Mouse (Mus musculus) lung, adult 18-20 months (tissue): ENCODE results near the gene Tbc1d16.

ENCODE experiments used
- DNase-seq, 2 experiments: peaks; one replicate each; pipeline ENCODE4 v3.0.0; 2022; ENCODE audit warnings: mixed read lengths in 2 of 2

The Tbc1d16 gene

DNA sequence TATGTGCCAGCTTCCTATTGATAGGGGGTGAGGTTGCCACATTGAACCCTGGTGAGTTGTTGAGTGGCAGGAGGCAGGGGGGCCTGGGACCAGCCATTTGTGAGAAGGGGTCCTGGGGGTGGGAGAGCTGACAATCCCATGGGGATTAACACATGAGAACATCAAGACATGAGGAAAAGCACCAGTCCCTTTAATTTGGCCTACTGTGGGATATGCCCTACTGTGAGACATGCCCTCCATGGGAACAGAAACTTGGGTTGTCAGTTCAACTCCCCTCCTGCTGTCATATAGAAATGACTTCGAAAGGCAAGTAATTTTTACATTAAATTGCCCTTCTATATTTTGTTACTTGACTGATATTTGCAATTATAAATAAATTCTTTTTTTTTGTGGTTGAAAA, 59.4 kb downstream of the Tbc1d16 start:
- no peak for DNase-seq

DNA sequence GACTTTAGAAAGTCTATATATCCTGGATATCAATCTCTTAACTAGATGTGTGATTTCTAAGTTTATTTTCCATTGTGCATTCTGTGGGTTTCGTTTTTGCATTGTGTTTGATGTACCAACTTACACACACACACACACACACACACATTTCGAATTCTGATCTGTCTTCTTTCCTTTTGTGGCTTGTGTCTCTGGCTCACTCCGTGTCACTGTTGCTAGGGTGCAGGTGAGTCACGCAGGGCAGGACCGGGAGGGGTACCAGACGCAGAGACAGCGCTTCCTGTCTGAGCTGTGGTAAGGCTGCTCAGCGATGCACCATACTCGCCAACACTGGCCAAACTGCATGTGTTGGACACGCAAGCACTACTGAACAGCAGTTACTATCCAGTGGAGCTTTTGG, 62.3 kb downstream of the Tbc1d16 start:
- peak; percentile 24 to 36 for DNase-seq

DNA sequence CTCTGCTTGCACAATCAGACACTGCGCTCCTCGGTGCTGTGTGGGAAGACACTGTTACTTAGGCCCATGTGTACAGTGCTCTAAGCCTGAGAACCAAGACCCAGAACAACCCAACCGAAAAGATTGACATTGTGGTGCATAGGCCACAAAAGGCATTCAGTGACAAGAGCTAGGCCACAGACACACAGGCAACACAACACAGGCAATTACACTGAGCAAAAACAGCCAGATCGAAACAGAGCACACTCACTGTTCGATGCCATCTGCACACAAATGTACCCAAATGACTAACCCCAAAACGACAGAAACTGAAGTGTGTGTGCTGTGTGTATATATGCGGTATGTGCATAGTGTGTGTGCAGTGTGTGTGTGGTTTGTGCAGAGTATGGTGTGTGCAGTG, 63.9 kb downstream of the Tbc1d16 start:
- DNase-seq = no peak

GRCm38 (mm10) chr11:119163734-119163992, 64.6 kb downstream of the Tbc1d16 start:
- no peak for DNase-seq

- DNase-seq = no peak
Measured at GRCm38 (mm10) chr11:119162959-119163733, 65.2 kb downstream of the Tbc1d16 start.

DNA sequence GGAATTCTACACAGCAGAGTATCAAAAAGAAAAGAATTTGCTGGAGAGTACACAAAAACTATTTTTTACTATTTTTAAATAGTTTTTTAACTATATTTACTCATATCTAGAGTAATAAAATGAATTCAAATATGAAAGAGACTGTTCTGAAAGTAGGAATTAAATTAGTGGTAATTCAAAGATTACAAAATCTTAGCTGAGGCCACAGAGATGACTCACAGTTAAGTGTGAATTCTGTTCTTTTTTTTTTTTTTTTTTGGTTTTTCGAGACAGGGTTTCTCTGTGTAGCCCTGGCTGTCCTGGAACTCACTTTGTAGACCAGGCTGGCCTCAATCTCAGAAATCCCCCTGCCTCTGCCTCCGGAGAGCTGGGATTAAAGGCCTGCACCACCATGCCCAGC, 66.6 kb downstream of the Tbc1d16 start:
- DNase-seq = no peak

DNA sequence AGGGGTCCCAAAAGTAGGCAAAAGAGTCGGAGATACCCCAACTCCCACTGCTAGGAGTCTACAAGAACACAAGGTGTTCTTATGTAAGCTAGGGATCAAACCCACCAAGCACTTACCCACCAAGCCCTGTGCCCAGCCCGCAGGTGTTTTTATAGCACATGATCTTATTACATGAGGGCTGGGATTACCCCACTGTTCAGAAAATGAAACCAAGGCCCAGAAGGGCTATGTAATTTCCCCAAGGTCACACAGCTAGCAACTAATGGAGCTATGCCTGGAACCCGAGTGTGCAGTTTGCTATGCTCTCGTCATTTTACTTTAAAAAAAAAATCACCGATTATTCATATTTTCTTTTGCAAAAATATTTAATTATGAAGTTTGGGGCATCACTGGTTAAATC, 68.2 kb downstream of the Tbc1d16 start:
- no peak for DNase-seq

DNA sequence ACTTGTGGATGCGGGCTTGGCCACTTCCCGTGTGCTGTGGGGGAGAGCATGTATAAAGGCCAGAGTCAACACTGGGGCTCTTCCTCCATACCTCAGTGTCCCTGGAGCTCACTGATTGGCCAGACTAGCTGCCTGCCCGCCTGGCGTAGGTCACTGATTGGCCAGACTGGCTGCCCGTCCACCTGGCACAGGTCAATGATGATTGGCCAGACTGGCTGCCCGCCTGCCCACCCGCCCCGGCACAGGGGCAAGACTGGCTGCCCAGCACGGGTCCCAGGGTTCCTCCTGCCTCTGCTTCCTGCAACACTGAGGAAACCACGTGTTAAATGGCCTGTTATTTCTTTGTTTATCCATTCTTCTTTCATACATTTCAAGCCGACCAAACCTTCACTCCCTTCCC, 68.8 kb downstream of the Tbc1d16 start:
- DNase-seq = peak; percentile 50 to 57

GRCm38 (mm10) chr11:119157377-119158189, 70.7 kb downstream of the Tbc1d16 start:
- DNase-seq = no peak

- no peak for DNase-seq
Measured at GRCm38 (mm10) chr11:119156481-119157254, 71.6 kb downstream of the Tbc1d16 start.

DNA sequence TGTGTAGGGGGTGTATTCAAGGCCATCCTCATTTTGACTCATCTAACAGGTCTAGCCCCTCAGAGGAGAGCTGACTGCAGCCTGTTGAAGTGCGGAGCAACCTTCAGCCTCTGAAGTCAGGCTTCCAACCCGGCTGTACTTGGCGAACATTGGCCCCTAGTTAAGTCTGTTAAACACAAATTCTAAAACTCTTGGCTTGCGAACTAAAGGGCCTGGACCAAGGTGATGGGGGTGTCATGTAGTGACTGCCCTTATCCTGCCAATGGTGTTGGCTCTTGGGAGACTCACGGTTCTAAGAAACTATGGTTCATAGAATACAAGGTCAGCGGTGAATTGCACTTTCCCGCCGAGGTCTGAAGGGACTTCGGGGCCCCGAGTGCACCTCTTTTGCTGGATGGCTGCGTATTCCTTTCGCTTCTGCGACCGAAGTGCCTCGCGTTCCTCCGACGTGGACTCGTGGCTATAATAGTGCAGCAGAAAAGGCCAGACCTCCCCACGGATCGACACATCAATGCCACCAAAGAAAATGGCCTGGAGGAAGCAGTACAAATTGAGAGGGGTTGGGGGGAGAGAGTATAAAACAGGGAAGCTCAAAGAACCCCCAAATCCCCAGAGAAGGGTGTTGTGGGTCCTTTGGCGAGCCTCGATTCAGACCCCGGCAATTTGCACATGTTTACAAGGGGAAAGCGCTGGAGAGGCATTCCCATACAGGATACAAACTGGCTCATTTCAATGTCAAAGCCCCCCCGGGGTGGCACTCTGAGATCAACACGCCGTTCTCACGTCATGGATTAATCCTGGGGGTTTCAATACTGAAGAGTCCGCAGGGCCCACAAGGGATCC, 72.4 kb downstream of the Tbc1d16 start:
- DNase-seq = no peak

DNA sequence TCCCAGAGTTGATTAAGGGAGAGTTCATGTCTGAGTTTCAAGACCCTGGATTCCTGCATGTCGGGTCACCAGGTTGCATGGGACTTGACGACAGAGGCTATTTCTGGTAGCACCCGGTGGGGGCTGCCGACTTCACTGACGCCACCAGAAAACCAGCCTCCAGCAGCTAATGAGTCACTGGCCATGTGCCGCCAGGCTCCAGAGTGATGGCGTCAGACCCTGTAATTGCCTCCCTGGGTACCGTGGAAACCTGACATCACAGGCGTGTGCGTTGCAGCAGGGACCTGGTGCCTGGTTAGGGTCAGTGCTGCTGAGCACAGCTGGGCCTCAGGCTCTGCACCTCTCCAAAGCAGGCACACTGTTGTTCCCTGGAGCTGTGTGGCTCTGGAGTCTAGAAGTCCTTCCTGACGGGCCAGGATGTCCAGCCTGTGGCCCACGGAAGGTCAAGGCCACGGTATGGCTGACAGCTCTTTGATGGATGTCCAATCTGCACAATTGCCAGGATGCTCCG, 75.9 kb downstream of the Tbc1d16 start:
- DNase-seq = no peak

- no peak for DNase-seq
Measured at GRCm38 (mm10) chr11:119151073-119151607, 77.2 kb downstream of the Tbc1d16 start.

GRCm38 (mm10) chr11:119150442-119150841, 77.9 kb downstream of the Tbc1d16 start:
- DNase-seq = no peak

- no peak for DNase-seq
Measured at GRCm38 (mm10) chr11:119148829-119149228, 79.5 kb downstream of the Tbc1d16 start.

DNA sequence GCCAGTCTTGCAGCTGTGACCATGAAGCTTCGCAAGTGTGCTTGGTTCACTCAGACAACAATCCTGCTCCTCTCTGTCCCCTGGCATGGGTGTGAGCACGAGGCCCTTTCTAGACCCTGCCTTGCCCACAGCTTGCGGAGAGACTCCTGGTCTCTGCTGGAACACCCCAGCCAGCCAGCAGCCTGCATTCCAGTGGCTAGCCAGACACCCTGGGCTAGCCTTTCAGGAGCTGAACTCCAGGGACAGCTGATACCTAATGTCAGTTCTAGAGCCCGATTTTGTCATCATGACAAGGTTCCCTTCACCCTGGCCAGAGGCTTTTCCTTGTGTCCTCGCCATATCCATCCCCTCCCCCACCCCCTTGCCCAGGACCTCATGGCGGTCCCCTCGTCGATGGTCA, 81.1 kb downstream of the Tbc1d16 start:
- no peak for DNase-seq

DNA sequence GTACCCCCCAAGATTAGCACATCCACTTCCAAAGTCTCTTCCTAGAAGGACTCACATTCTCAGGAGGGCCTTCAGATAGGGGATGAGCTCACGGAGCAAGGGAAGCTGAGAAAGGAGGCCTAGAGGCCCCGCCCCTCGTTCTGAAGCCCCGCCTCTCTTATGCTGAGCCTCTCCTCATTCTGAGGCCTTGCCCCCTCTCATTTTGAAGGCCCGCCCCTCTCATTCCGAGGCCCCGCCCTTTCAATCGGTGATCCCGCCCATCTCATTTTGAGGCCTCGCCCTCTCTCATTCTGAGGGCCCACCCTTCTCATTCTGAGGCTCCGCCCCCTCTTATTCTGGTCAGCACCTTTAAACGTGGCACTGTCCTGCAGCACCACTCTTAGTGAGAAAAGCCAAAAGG, 82.2 kb downstream of the Tbc1d16 start:
- DNase-seq = peak in 1 of 2 experiments; percentile 13

DNA sequence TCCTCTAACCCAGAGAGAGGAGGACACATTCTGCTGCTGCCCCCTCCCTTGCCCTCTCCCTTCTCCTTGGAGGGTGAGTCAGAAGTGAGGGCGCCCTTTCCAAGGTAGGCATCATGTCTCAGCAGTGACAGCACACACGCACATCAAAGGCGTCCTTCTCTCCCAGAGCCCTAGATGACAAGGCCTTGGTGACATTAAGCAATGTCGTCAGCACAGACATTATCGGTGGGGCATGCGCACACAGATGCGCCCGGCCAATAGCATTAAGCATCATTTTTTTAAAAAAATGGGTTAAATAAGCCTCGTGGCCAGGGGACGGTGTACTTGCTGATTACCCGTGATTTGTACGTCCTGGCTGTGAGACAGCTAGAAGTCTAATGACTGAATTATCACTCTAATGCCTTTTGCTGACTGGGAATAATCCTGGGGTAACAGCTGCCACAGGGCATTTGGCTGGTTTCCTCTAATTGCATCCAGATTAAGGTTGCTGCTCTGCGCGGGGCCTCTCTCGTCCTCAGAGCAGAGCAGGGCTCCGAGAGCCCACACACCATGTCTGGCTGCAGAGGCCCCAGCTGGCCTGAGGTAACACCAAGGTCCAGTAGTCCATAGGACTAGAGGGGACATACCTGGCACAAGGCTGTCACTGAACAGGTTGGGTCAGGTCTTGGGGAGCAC, 83.4 kb downstream of the Tbc1d16 start:
- DNase-seq = no peak

DNA sequence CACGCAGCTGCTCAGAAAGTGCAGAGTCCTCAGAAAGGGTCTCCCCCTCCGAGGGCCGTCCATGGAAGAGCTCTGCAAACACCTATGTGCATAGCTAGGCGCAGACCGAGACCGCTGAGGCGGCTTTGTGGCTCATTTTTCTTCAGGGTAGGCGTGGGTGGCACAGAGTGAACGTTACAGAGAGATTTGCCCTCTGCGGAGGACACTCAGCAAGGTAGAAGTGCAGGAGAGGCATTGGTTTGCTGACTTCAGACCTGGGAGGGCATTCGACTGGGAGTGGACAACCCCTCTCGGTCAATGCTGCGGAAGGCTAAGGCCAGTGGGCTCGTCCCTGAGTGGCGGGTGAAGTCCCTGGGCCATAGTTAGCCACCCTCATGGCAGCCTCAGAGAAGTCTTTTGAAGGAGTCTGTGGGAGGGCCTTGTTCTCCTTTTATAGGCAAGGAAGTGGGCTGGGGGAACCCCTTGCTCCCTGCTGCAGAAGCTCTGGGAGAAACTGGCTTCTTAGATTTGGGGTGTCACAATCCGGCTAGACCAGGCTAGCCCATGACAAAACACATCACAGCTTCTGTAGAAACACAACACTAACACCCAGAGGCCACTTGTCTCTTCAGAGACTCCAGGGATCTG, 84.8 kb downstream of the Tbc1d16 start:
- no peak for DNase-seq

DNA sequence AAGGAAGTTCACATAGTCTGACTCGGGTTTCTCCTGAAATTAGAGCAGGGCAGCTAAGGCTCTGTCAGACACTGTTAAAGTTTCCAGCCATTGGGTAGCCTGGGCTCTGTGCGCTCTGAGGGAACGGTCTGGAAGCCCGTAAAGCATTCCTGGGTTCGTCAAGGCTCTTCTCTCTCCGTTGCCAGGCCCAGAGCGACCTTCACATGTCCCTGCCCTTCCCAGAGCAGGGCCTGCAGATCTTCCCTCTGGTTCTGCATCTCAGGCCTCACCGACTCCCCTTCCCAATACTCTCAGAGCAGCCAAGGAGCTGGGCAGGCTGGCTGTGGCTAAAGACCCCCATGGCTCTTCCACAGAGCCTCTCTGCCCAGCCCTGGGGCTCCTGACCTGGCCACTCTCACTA, 85.7 kb downstream of the Tbc1d16 start:
- DNase-seq = no peak

DNA sequence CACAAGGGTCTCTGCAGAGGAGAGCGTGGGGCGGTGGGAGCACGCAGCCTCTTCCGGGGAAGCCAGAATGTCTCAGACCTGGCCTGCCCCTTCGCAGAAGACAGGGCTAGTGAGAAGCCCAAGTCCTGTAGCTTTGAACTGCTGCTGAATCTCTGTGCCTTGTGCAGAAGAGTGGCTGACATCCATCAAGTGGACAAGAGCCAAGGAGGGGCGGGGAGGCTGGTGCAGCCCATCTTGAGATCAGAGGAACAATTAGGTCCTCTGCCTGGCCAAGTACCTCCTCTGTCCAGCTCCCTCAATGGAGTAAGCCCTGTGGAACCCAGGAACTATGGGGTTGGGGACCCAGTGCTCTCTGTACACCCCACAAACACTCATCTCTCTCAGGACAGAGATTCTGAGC, 89.3 kb downstream of the Tbc1d16 start:
- no peak for DNase-seq
